In genomic region chr10:60284676-60285111, GRCm38 (mm10) we compare ENCODE assay signal across 8 mouse cellular contexts. TPM values are rescaled to one million over a fixed set of nuclear protein-coding genes. Genes with fewer than 3 reads are reported as not detected.
A peak's percentile ranks its signal among the peaks of the same experiment; 100 is the strongest.
DNase-seq lines count a peak whose midpoint lies in the region; ATAC-seq and TF ChIP-seq lines count a peak whose summit lies in the region.

No protein-coding gene starts in this region.

- H3K27ac ChIP-seq in lung, embryonic 14.5 days (ENCODE audit: low read depth), result no peak overlapping the region; the same call in 1 of the 2 replicates
- H3K27ac ChIP-seq in hindbrain, embryonic 10.5 days, result peak overlapping the region; percentile 85

- no peak overlapping the region for H3K9ac ChIP-seq in lung, embryonic 14.5 days

- 0 out of 2 replicates have a peak overlapping the region, but pooled peaks have one; percentile 10 for H3K4me2 ChIP-seq in lung, embryonic 14.5 days

- no peak for TF ChIP-seq CTCF in lung, embryonic 14.5 days (IDR thresholded peaks at IDR 0.05; ENCODE audit: low read depth)
- no peak for TF ChIP-seq CTCF in lung, adult 2 months (IDR thresholded peaks at IDR 0.05; ENCODE audit: insufficient read depth, low read length)

- peak; percentile 61 for ATAC-seq in lung, embryonic 14.5 days (ENCODE audit: insufficient read depth)
- ATAC-seq in megakaryocyte progenitor cell, adult 5-6 weeks (replicated peaks; ENCODE audit: poor library complexity), result peak; percentile 9; the same call in 1 of the 2 replicates

- DNase-seq in lung, embryonic 14.5 days, result peak; percentile 17
- no peak for DNase-seq in lung, adult 2 months
- no peak for DNase-seq in hindbrain, embryonic 10.5 days (ENCODE audit: low spot score)
- DNase-seq in thymus, postnatal 25 days, result peak; percentile 83
- no peak for DNase-seq in urinary bladder, postnatal 10 days (ENCODE audit: low spot score)
- DNase-seq in cerebellum, postnatal 10 days, result no peak
- DNase-seq in layer of hippocampus, adult 9-10 months (ENCODE audit: low spot score), result no peak

- H3K27me3 ChIP-seq in lung, embryonic 14.5 days (ENCODE audit: insufficient read depth, low read length), result no peaks in the 10 kb centered on the region
- H3K27me3 ChIP-seq in hindbrain, embryonic 10.5 days (ENCODE audit: insufficient read depth, poor library complexity, severe bottlenecking), result no peaks in the 10 kb centered on the region

- no peak overlapping the region for H3K4me3 ChIP-seq in lung, embryonic 14.5 days (ENCODE audit: low read depth, low read length)
- no peak overlapping the region for H3K4me3 ChIP-seq in lung, adult 2 months (replicated peaks; ENCODE audit: extremely low read depth, low read depth, low read length)
- peak overlapping the region; percentile 35 for H3K4me3 ChIP-seq in hindbrain, embryonic 10.5 days

- WGBS in lung, embryonic 14.5 days, result 43% methylated on average over 8 of the region's 8 CpGs
- WGBS in lung, adult 2 months, result 46% methylated on average over 8 of the region's 8 CpGs
- WGBS in hindbrain, embryonic 10.5 days, result 66% methylated on average over 8 of the region's 8 CpGs

- no peak for TF ChIP-seq POLR2A in lung, adult 2 months (IDR thresholded peaks at IDR 0.05; ENCODE audit: borderline replicate concordance, extremely low read depth, low read depth, low read length)

- no peaks in the 10 kb centered on the region for H3K9me3 ChIP-seq in lung, embryonic 14.5 days (ENCODE audit: low read depth, low read length)
- H3K9me3 ChIP-seq in hindbrain, embryonic 10.5 days, result no peaks in the 10 kb centered on the region

- no peaks in the 10 kb centered on the region for H3K36me3 ChIP-seq in lung, embryonic 14.5 days (ENCODE audit: insufficient read depth)
- H3K36me3 ChIP-seq in hindbrain, embryonic 10.5 days, result peaks cover 9% of the 10 kb centered on the region; the same call in 1 of the 2 replicates

- H3K4me1 ChIP-seq in lung, embryonic 14.5 days (ENCODE audit: insufficient read depth), result peaks cover 16% of the 10 kb centered on the region
- peaks cover 26% of the 10 kb centered on the region for H3K4me1 ChIP-seq in lung, adult 2 months (ENCODE audit: control insufficient read depth, insufficient read depth, low read length)
- H3K4me1 ChIP-seq in hindbrain, embryonic 10.5 days (replicated peaks), result peaks cover 85% of the 10 kb centered on the region

RNA-seq across cellular contexts. Expression of gene Psap, which starts 7.3 kb away (rescaled TPM):
- polyA plus RNA-seq in lung, embryonic 14.5 days (2014; fragmentation: Nextera tagmentation; extraction: Ambion mirVana), result 73.5 and 74.0 TPM in 2 replicates
- polyA plus RNA-seq in lung, adult 2 months (2012; rRNA removed), result 993 and 1,289 TPM in 2 replicates
- 53.9 and 86.4 TPM in 2 replicates for polyA plus RNA-seq in hindbrain, embryonic 10.5 days (2016; fragmentation: Nextera tagmentation; extraction: Ambion mirVana)
- total RNA-seq in megakaryocyte progenitor cell, adult 5-6 weeks (2015), result 173 and 221 TPM in 2 replicates
- total RNA-seq in megakaryocyte progenitor cell, adult 5-6 weeks (2017), result 222 and 258 TPM in 2 replicates

Comparison
In these comparisons a context has a peak if more than half of its experiments do, and no peak if none do; other contexts are left out.
1. DNase-seq: peak in lung, embryonic 14.5 days (single experiment) and thymus, postnatal 25 days (single experiment); none in lung, adult 2 months (single experiment), hindbrain, embryonic 10.5 days (single experiment), urinary bladder, postnatal 10 days (single experiment), cerebellum, postnatal 10 days (0 of 2) and layer of hippocampus, adult 9-10 months (single experiment).
2. RNA of gene Psap, which starts 7.3 kb away (polyA plus RNA-seq): 993 to 1,289 TPM in lung, adult 2 months; 53.9 to 86.4 TPM in hindbrain, embryonic 10.5 days and 73.5 to 74.0 TPM in lung, embryonic 14.5 days; every median in the first group is over 10 times any median in the second.